Mouse (Mus musculus): ENCODE measurements around the gene Vmn1r200. TPM values are rescaled to one million over a fixed set of nuclear protein-coding genes. Genes with fewer than 3 reads are reported as not detected.
"Not testable (repeated sequence)": the region's sequence is repeated elsewhere in the genome, so short reads cannot be mapped to it uniquely, and the experiment has no call there.

Gene Vmn1r200
- not detected in 2 replicates for polyA plus RNA-seq (2016; fragmentation: Nextera tagmentation; extraction: Ambion mirVana)

DNA sequence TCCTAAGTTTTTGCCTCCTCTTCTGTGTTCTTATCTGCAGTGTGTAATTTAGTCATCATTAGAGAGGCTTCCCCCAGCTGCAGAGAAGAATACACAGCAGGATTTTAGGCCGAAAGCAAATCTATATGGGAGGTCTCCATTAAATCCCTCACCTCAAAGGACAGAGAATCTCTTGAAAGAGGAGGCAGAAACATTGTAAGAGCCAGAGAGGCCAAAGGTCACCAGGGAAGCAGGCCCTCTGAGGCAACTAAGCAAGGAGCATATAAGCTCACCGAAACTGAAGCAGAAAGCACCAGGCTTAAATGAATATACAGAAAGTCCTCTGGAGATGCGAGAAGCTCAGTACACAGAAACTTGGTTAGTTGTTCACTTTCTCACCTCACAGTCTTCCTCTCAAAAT, at the start of gene Vmn1r200:
Vmn1r200 (plus strand) TSS at position 301 of the 400 bp plus-strand sequence.
- Histone ChIP-seq H3K4me2 (replicated peaks) (no peak within 1 kb of the TSS), H3K4me3 (no peak within 1 kb of the TSS), H3K9ac (replicated peaks) (no peak within 1 kb of the TSS), H3K27ac (replicated peaks) (no peak within 1 kb of the TSS), H3K9me3 (no peaks in the 10 kb centered on the region), H3K36me3 (no peaks in the 10 kb centered on the region), H3K4me1 (no peaks in the 10 kb centered on the region), H3K27me3 (no peaks in the 10 kb centered on the region)
- ATAC-seq (ENCODE audit: low FRiP score, low read depth): 0 out of 2 replicates have a peak, but pooled peaks have one; percentile 12
- WGBS: 9% methylated on average over 3 of the region's 3 CpGs

DNA sequence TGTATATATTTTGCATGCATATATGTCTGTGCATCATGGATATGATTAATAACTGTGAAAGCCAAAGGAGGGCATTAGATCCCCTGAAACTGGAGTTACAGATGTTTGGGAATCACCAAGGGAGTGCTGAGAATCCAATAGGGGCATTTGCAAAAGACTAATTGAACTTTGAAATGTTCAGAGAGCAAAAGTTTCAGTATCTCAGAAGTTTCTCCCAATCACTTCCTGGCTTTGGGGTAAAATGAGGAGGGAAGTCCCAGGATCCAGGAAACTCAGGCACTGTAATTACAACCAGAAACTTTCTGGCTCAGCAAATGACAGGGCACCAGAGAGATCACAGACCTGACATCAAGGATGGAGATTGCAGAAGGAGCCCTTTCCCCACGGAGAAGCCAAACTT, 40.1 kb upstream of the Vmn1r200 start, which contains the start of gene Vmn1r198:
Vmn1r198 (plus strand) TSS at position 301 of the 400 bp plus-strand sequence.
- H3K27me3 ChIP-seq: no peaks in the 10 kb centered on the region
- no peak within 1 kb of the TSS for H3K4me2 ChIP-seq (replicated peaks)
- no peaks in the 10 kb centered on the region for H3K4me1 ChIP-seq
- no peaks in the 10 kb centered on the region for H3K36me3 ChIP-seq
- no peak within 1 kb of the TSS for H3K9ac ChIP-seq (replicated peaks)
- H3K9me3 ChIP-seq: no peaks in the 10 kb centered on the region
- 50% methylated on average over 1 of the region's 1 CpGs for WGBS
- no peak for ATAC-seq (ENCODE audit: low FRiP score, low read depth)
- no peak within 1 kb of the TSS for H3K27ac ChIP-seq (replicated peaks)
- H3K4me3 ChIP-seq: no peak within 1 kb of the TSS

- Histone ChIP-seq H3K4me2 (replicated peaks) (no peak overlapping the region), H3K36me3 (no peaks in the 10 kb centered on the region), H3K9me3 (no peaks in the 10 kb centered on the region), H3K27ac (replicated peaks) (no peak overlapping the region), H3K4me1 (no peaks in the 10 kb centered on the region), H3K9ac (replicated peaks) (no peak overlapping the region), H3K27me3 (no peaks in the 10 kb centered on the region), H3K4me3 (no peak overlapping the region)
- WGBS: 90% methylated on average over 1 of the region's 1 CpGs
- ATAC-seq (ENCODE audit: low FRiP score, low read depth): no peak
Observed at GRCm38 (mm10) chr13:22350813-22351212, 39.4 kb upstream of the Vmn1r200 start.

GRCm38 (mm10) chr13:22379518-22379917, 10.7 kb upstream of the Vmn1r200 start, which contains the start of gene Vmn1r199:
Gene Vmn1r199 (plus strand): TSS chr13:22379818.
- no peaks in the 10 kb centered on the region for H3K4me1 ChIP-seq
- 75% methylated on average over 2 of the region's 2 CpGs for WGBS
- no peak within 1 kb of the TSS for H3K4me2 ChIP-seq (replicated peaks)
- no peaks in the 10 kb centered on the region for H3K9me3 ChIP-seq
- no peaks in the 10 kb centered on the region for H3K27me3 ChIP-seq
- no peak within 1 kb of the TSS for H3K4me3 ChIP-seq
- H3K36me3 ChIP-seq: no peaks in the 10 kb centered on the region
- no peak within 1 kb of the TSS for H3K9ac ChIP-seq (replicated peaks)
- no peak within 1 kb of the TSS for H3K27ac ChIP-seq (replicated peaks)
- no peak for ATAC-seq (ENCODE audit: low FRiP score, low read depth)

- not testable (repeated sequence) for H3K9ac ChIP-seq (replicated peaks); H3K36me3 ChIP-seq; ATAC-seq (ENCODE audit: low FRiP score, low read depth); H3K4me2 ChIP-seq (replicated peaks); H3K27me3 ChIP-seq; H3K4me1 ChIP-seq; H3K27ac ChIP-seq (replicated peaks); H3K4me3 ChIP-seq; H3K9me3 ChIP-seq
- WGBS: 71% methylated on average over 3 of the region's 3 CpGs
Observed at GRCm38 (mm10) chr13:22381128-22381527, 9.0 kb upstream of the Vmn1r200 start.

- Histone ChIP-seq H3K27me3 (no peaks in the 10 kb centered on the region), H3K4me3 (no peak overlapping the region), H3K36me3 (no peaks in the 10 kb centered on the region), H3K27ac (replicated peaks) (no peak overlapping the region), H3K4me1 (no peaks in the 10 kb centered on the region), H3K9me3 (no peaks in the 10 kb centered on the region), H3K9ac (replicated peaks) (no peak overlapping the region), H3K4me2 (replicated peaks) (no peak overlapping the region)
- no peak for ATAC-seq (ENCODE audit: low FRiP score, low read depth)
- WGBS: 73% methylated on average over 3 of the region's 3 CpGs
Observed at GRCm38 (mm10) chr13:22383401-22383800, 6.8 kb upstream of the Vmn1r200 start.

- no peak overlapping the region for H3K9ac ChIP-seq (replicated peaks)
- ATAC-seq (ENCODE audit: low FRiP score, low read depth): no peak
- H3K4me2 ChIP-seq (replicated peaks): no peak overlapping the region
Observed at GRCm38 (mm10) chr13:22387050-22387449, 3.1 kb upstream of the Vmn1r200 start.

GRCm38 (mm10) chr13:22402978-22403377, 12.8 kb downstream of the Vmn1r200 start:
- Histone ChIP-seq H3K4me2 (replicated peaks) (no peak overlapping the region), H3K36me3 (no peaks in the 10 kb centered on the region), H3K9me3 (peaks cover 19% of the 10 kb centered on the region), H3K27ac (replicated peaks) (no peak overlapping the region), H3K9ac (replicated peaks) (no peak overlapping the region), H3K4me3 (no peak overlapping the region), H3K4me1 (no peaks in the 10 kb centered on the region), H3K27me3 (no peaks in the 10 kb centered on the region)
- ATAC-seq (ENCODE audit: low FRiP score, low read depth): no peak
- WGBS: 100% methylated on average over 1 of the region's 1 CpGs

More at GRCm38 (mm10) chr13:22387050-22387449, 3.1 kb upstream of the Vmn1r200 start:
- Histone ChIP-seq H3K4me1 (no peaks in the 10 kb centered on the region), H3K27me3 (no peaks in the 10 kb centered on the region), H3K4me3 (no peak overlapping the region), H3K36me3 (no peaks in the 10 kb centered on the region), H3K27ac (replicated peaks) (no peak overlapping the region), H3K9me3 (no peaks in the 10 kb centered on the region)
- 81% methylated on average over 1 of the region's 1 CpGs for WGBS

Other genes with a start within 250 kb of the Vmn1r200 start
- not detected in 2 replicates for gene Vmn1r191, start 206.4 kb upstream of the Vmn1r200 start, polyA plus RNA-seq (2016; fragmentation: Nextera tagmentation; extraction: Ambion mirVana)
- not detected in 2 replicates for gene Vmn1r192, start 199.2 kb upstream of the Vmn1r200 start, polyA plus RNA-seq (2016; fragmentation: Nextera tagmentation; extraction: Ambion mirVana)
- gene Vmn1r193, start 167.2 kb upstream of the Vmn1r200 start, polyA plus RNA-seq (2016; fragmentation: Nextera tagmentation; extraction: Ambion mirVana): not detected in 2 replicates
- gene Vmn1r194, start 146.2 kb upstream of the Vmn1r200 start, polyA plus RNA-seq (2016; fragmentation: Nextera tagmentation; extraction: Ambion mirVana): not detected in 2 replicates
- gene Vmn1r195, start 119.9 kb upstream of the Vmn1r200 start, polyA plus RNA-seq (2016; fragmentation: Nextera tagmentation; extraction: Ambion mirVana): not detected in 2 replicates
- not detected in 2 replicates for gene Vmn1r196, start 100.5 kb upstream of the Vmn1r200 start, polyA plus RNA-seq (2016; fragmentation: Nextera tagmentation; extraction: Ambion mirVana)
- gene Vmn1r197, start 65.8 kb upstream of the Vmn1r200 start, polyA plus RNA-seq (2016; fragmentation: Nextera tagmentation; extraction: Ambion mirVana): not detected in 2 replicates
- gene Vmn1r198, start 40.0 kb upstream of the Vmn1r200 start, polyA plus RNA-seq (2016; fragmentation: Nextera tagmentation; extraction: Ambion mirVana): not detected in 2 replicates
- gene Vmn1r199, start 10.6 kb upstream of the Vmn1r200 start, polyA plus RNA-seq (2016; fragmentation: Nextera tagmentation; extraction: Ambion mirVana): not detected in 2 replicates
- not detected in 2 replicates for gene Vmn1r201, start 81.5 kb downstream of the Vmn1r200 start, polyA plus RNA-seq (2016; fragmentation: Nextera tagmentation; extraction: Ambion mirVana)
- not detected in 2 replicates for gene Vmn1r202, start 115.0 kb downstream of the Vmn1r200 start, polyA plus RNA-seq (2016; fragmentation: Nextera tagmentation; extraction: Ambion mirVana)
- gene Vmn1r203, start 127.7 kb downstream of the Vmn1r200 start, polyA plus RNA-seq (2016; fragmentation: Nextera tagmentation; extraction: Ambion mirVana): not detected in 2 replicates
- gene Vmn1r204, start 162.8 kb downstream of the Vmn1r200 start, polyA plus RNA-seq (2016; fragmentation: Nextera tagmentation; extraction: Ambion mirVana): not detected in 2 replicates
- not detected in 2 replicates for gene Vmn1r205, start 202.6 kb downstream of the Vmn1r200 start, polyA plus RNA-seq (2016; fragmentation: Nextera tagmentation; extraction: Ambion mirVana)
- not detected in 2 replicates for gene Vmn1r206, start 233.9 kb downstream of the Vmn1r200 start, polyA plus RNA-seq (2016; fragmentation: Nextera tagmentation; extraction: Ambion mirVana)